In the genomic region with DNA sequence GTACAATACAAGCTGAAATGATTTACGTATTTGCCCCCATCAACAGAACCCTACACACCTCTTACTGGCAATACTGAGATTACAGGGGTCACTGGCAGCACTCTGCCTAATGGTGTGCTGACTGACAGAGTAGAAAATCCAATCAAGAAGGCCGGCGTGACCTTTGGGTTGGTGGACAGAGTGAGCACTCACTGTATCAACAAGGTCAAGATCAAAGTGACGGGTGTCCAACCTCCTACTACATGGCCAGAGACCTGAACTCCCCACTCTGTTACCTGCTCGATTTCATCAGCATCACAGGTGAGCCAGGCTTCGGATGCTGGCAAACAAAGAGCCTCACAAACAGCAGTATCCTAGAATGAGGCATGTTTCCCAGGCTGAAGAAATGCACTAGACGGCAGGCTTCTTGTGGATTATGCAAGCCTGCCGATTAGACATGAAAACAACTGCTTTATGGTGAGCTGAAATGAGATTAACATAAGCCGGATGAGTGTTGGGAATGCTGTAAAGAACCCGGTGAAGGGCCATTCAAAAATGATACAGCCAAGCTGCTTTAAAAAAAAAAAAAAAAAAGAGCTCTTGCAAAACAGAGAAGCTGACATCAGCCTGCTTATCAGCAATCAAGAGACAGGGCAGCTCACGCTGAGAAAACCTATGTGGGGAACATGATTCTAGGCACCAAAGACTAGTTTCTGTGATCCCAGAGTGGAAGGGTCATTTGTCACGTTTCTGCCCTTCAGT, we compare ENCODE assay signal across 9 mouse cellular contexts.
DNase-seq lines count a peak whose midpoint lies in the region; ATAC-seq lines count a peak whose summit lies in the region.
"Had no signal": no experiment of that assay in that cellular context is flagged by ENCODE, and none has a peak within 500 bp of the region (broad histone marks: within the 10 kb centered on the region; RNA-seq: fewer than 3 reads in every experiment).

No protein-coding gene starts in this region.

- H3K4me2 ChIP-seq in heart, embryonic 16.5 days (ENCODE audit: low read depth, low read length), result no peak overlapping the region
- H3K4me2 ChIP-seq in forebrain, embryonic 16.5 days (ENCODE audit: low read length), result no peak overlapping the region; the same call in 1 of the 2 replicates
- H3K4me2 ChIP-seq in midbrain, embryonic 14.5 days (ENCODE audit: low read length), result peak overlapping the region; percentile 41
- H3K4me2 ChIP-seq: embryonic facial prominence, embryonic 13.5 days had no signal

- ATAC-seq in heart, embryonic 16.5 days (replicated peaks; ENCODE audit: extremely low read depth, insufficient read depth, low FRiP score), result peak; percentile 23; the same call in 1 of the 2 replicates
- ATAC-seq in forebrain, embryonic 16.5 days, result peak; percentile 32
- peak; percentile 73; the same call in 1 of the 2 replicates for ATAC-seq in midbrain, embryonic 14.5 days (ENCODE audit: low FRiP score, low TSS enrichment)

- H3K27ac ChIP-seq in heart, embryonic 16.5 days (ENCODE audit: low read length), result no peak overlapping the region; the same call in 1 of the 2 replicates
- peak overlapping the region; percentile 74 for H3K27ac ChIP-seq in forebrain, embryonic 16.5 days (ENCODE audit: low read length)
- peak overlapping the region; percentile 91 for H3K27ac ChIP-seq in midbrain, embryonic 14.5 days (replicated peaks; ENCODE audit: low read depth, low read length)
- H3K27ac ChIP-seq: embryonic facial prominence, embryonic 13.5 days had no signal

- 35% methylated on average over 12 of the region's 12 CpGs for WGBS in heart, embryonic 16.5 days
- WGBS in forebrain, embryonic 16.5 days, result 8% methylated on average over 12 of the region's 12 CpGs
- 5% methylated on average over 12 of the region's 12 CpGs for WGBS in midbrain, embryonic 14.5 days

- H3K27me3 ChIP-seq in heart, embryonic 16.5 days (ENCODE audit: control insufficient read depth, insufficient read depth, low read length), result no peaks in the 10 kb centered on the region
- H3K27me3 ChIP-seq in forebrain, embryonic 16.5 days (replicated peaks; ENCODE audit: control insufficient read depth, insufficient read depth, low read length), result no peaks in the 10 kb centered on the region
- no peaks in the 10 kb centered on the region for H3K27me3 ChIP-seq in midbrain, embryonic 14.5 days (ENCODE audit: control insufficient read depth, insufficient read depth, low read length)
- H3K27me3 ChIP-seq: embryonic facial prominence, embryonic 13.5 days had no signal

- no peak overlapping the region for H3K9ac ChIP-seq in heart, embryonic 16.5 days (ENCODE audit: low read length)
- H3K9ac ChIP-seq in forebrain, embryonic 16.5 days (replicated peaks; ENCODE audit: low read depth, low read length), result peak overlapping the region; percentile 33
- H3K9ac ChIP-seq in midbrain, embryonic 14.5 days (replicated peaks; ENCODE audit: low read length), result no peak overlapping the region; the same call in 1 of the 2 replicates
- H3K9ac ChIP-seq: embryonic facial prominence, embryonic 13.5 days had no signal

- no peak overlapping the region for H3K4me3 ChIP-seq in heart, embryonic 16.5 days (ENCODE audit: low read length)
- no peak overlapping the region for H3K4me3 ChIP-seq in forebrain, embryonic 16.5 days (replicated peaks; ENCODE audit: low read length)
- H3K4me3 ChIP-seq in midbrain, embryonic 14.5 days (replicated peaks; ENCODE audit: low read depth, low read length), result no peak overlapping the region
- H3K4me3 ChIP-seq: embryonic facial prominence, embryonic 13.5 days had no signal

- no peaks in the 10 kb centered on the region for H3K36me3 ChIP-seq in heart, embryonic 16.5 days (ENCODE audit: control insufficient read depth, insufficient read depth)
- H3K36me3 ChIP-seq in forebrain, embryonic 16.5 days (ENCODE audit: control insufficient read depth, insufficient read depth), result no peaks in the 10 kb centered on the region
- H3K36me3 ChIP-seq in midbrain, embryonic 14.5 days (ENCODE audit: control insufficient read depth, insufficient read depth, low read length), result no peaks in the 10 kb centered on the region
- H3K36me3 ChIP-seq: embryonic facial prominence, embryonic 13.5 days had no signal

- DNase-seq in heart, postnatal 14 days, result no peak
- DNase-seq in R1 (ENCODE audit: low read depth, low spot score), result peak; percentile 13
- peak; percentile 74 for DNase-seq in midbrain, embryonic 14.5 days
- DNase-seq in thymus, postnatal 14 days, result no peak
- DNase-seq in spleen, postnatal 4 days (ENCODE audit: low spot score in 2 of 2), result no peak
- no peak for DNase-seq in lung, postnatal 25 days (ENCODE audit: low spot score)

- no peaks in the 10 kb centered on the region for H3K9me3 ChIP-seq in heart, embryonic 16.5 days (replicated peaks; ENCODE audit: control insufficient read depth, low read length)
- no peaks in the 10 kb centered on the region for H3K9me3 ChIP-seq in forebrain, embryonic 16.5 days (ENCODE audit: control insufficient read depth, low read length)
- no peaks in the 10 kb centered on the region for H3K9me3 ChIP-seq in midbrain, embryonic 14.5 days (ENCODE audit: control insufficient read depth, low read length)
- H3K9me3 ChIP-seq: embryonic facial prominence, embryonic 13.5 days had no signal

- intact Hi-C loops in heart, postnatal 14 days (cut with DNase I), result no loop called here

- H3K4me1 ChIP-seq in heart, embryonic 16.5 days (ENCODE audit: control insufficient read depth, insufficient read depth, low read length), result peaks cover 14% of the 10 kb centered on the region
- H3K4me1 ChIP-seq in forebrain, embryonic 16.5 days (replicated peaks; ENCODE audit: control insufficient read depth, insufficient read depth, low read length), result peaks cover 28% of the 10 kb centered on the region
- peaks cover 45% of the 10 kb centered on the region for H3K4me1 ChIP-seq in midbrain, embryonic 14.5 days (ENCODE audit: control insufficient read depth, insufficient read depth, low read length)

Comparison
In these comparisons a context has a peak if more than half of its experiments do, and no peak if none do; other contexts are left out.
1. ATAC-seq: peak in every context shown above with its lines; median percentile 73 in midbrain, embryonic 14.5 days; 32 in forebrain, embryonic 16.5 days; 23 in heart, embryonic 16.5 days.
2. DNase-seq: peak in R1 (single experiment) and midbrain, embryonic 14.5 days (single experiment); none in heart, postnatal 14 days (0 of 2), thymus, postnatal 14 days (single experiment), spleen, postnatal 4 days (0 of 2) and lung, postnatal 25 days (single experiment).